Mouse (Mus musculus): ENCODE results near the gene Il11. TPM values are rescaled to one million over a fixed set of nuclear protein-coding genes. Genes with fewer than 3 reads are reported as not detected.

Il11 gene
- polyA plus RNA-seq, 1 experiment from 2014 or later = 0.19 TPM

DNA sequence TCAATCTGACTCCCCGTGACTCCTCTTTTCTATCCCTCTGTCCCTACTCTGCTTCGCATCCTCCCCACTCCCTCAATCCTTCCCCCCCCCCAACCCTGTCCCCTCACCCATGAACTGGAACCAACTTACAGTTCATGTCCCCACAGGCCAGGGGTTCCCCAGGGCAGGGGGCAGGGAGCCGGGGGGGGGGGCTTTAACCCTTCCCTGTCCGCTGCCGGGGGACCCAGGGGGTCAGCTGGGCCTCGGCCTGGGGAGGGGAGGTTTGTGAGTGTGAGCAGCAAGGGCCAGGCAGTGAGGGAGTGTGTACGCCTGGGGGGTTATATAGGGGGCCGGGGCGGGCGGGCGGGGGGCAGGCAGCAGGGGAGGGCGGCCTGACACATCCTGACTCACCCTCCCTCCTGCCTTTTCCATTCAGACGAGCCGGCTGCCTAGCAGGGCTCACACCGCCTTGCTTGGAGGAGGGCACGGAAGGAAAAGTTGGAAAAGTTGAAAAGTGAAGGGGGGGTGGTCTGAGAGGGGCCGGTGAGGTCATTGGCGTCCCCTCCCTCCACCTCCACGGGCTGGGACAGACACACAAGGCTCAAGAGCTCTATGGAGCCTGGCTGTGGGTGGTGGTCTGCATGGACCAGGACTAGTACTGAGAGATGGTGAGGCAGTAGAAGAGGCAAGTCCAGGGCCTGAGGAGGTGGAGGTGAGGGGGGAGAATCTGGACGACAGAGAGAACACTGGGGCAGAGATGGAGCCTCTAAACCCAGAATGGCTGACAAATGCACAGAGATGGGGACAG is 4.6 kb downstream of the Il11 start:
- no peak overlapping the region for H3K9ac ChIP-seq (ENCODE audit: low read length)
- DNase-seq (ENCODE audit: low spot score) = no peak
- no peak overlapping the region; the same call in 1 of the 2 replicates for H3K4me2 ChIP-seq (ENCODE audit: low read depth, low read length, severe bottlenecking)
- WGBS = under 1% methylated on average over 20 of the region's 20 CpGs
- H3K4me1 ChIP-seq (replicated peaks; ENCODE audit: control insufficient read depth, insufficient read depth, low read length) = 0 out of 2 replicates have a peak, but pooled peaks cover 5% of the 10 kb centered on the region
- H3K9me3 ChIP-seq (ENCODE audit: control insufficient read depth, low read length) = no peaks in the 10 kb centered on the region
- H3K4me3 ChIP-seq (ENCODE audit: low read depth, low read length) = no peak overlapping the region; the same call in 1 of the 2 replicates
- H3K27ac ChIP-seq (ENCODE audit: low read depth, low read length) = no peak overlapping the region
- no peak for ATAC-seq (replicated peaks; ENCODE audit: low FRiP score)
- H3K27me3 ChIP-seq (ENCODE audit: control insufficient read depth, insufficient read depth, low read length) = peaks cover 46% of the 10 kb centered on the region
- H3K36me3 ChIP-seq (ENCODE audit: control insufficient read depth, insufficient read depth, low read length) = no peaks in the 10 kb centered on the region

DNA sequence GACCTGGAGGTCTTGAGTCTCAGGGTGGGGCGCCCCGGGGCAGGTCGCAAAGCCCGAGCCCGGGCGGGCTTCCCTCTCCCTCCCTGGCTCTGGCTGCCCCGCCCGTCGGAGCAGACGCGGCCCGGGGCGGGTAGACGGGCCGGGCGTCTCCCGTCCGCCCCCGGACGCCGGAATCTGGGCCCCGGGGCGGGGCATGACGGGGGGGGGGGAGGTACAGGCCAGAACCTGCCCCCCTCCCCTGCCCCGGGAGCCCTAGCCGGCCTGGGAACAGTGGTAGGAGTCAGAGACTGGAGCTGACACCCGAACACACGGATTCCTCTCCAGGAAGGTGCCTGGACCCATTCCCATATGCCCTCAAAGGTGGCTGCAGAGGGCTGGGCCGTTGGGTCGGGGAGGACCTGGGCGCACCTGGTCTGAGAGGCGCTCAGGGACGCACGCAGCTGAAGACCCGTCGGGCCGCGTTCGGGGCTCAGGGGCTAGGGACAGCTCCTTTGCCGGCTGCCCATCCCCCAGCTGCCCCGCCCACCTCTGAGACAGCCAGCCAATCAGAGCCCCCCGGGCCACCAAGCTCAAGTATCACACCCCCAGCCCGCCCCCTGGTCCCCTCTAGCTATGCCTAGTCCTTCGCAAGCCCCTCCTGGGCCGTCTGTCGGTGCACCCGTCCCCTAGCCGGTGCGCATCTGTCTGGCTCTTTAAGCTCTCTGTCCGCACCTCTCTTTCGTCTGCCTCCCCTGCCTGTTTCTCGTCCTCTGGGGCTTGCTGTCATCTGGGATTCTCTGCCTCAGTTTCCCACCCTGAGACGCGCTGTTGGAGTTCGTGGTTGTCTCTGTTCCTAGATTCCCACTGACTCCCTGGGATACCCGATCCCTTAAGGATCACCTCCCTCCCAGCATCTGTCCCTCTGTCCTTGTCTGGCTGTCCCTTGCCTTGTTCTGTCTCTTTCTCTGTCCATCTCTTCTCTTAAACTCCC is 5.5 kb downstream of the Il11 start:
- peaks cover 46% of the 10 kb centered on the region for H3K27me3 ChIP-seq (ENCODE audit: control insufficient read depth, insufficient read depth, low read length)
- H3K4me2 ChIP-seq (ENCODE audit: low read depth, low read length, severe bottlenecking) = peak overlapping the region; percentile 32
- peak overlapping the region; percentile 11 for H3K4me3 ChIP-seq (ENCODE audit: low read depth, low read length)
- no peak overlapping the region for H3K27ac ChIP-seq (ENCODE audit: low read depth, low read length)
- DNase-seq (ENCODE audit: low spot score) = peak; percentile 90
- 1% methylated on average over 54 of the region's 56 CpGs for WGBS
- H3K4me1 ChIP-seq (replicated peaks; ENCODE audit: control insufficient read depth, insufficient read depth, low read length) = 0 out of 2 replicates have a peak, but pooled peaks cover 5% of the 10 kb centered on the region
- H3K9ac ChIP-seq (ENCODE audit: low read length) = no peak overlapping the region
- H3K36me3 ChIP-seq (ENCODE audit: control insufficient read depth, insufficient read depth, low read length) = no peaks in the 10 kb centered on the region
- no peaks in the 10 kb centered on the region for H3K9me3 ChIP-seq (ENCODE audit: control insufficient read depth, low read length)
- peak; percentile 86 for ATAC-seq (replicated peaks; ENCODE audit: low FRiP score)

DNA sequence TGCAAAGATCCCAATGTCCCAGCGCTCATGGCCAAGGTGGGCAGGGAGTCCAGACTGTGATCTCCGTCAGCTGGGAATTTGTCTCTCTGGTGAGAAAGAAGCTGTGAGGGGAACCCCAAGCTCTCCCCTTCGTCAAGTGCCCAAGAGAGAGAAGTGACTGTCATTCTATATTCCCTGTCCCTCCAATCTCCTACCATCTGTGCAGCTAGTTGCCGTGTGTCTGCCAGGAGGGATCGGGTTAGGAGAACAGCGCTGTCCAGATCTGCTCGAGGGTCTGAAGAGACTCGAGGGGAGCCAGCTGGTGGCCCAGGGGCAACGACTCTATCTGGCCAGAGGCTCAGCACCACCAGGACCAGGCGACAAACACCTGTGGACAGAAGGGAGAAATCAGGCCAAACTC is 6.5 kb downstream of the Il11 start:
- Histone ChIP-seq H3K4me1 (replicated peaks; ENCODE audit: control insufficient read depth, insufficient read depth, low read length) (0 out of 2 replicates have a peak, but pooled peaks cover 5% of the 10 kb centered on the region), H3K4me2 (ENCODE audit: low read depth, low read length, severe bottlenecking) (no peak overlapping the region), H3K36me3 (ENCODE audit: control insufficient read depth, insufficient read depth, low read length) (no peaks in the 10 kb centered on the region), H3K9me3 (ENCODE audit: control insufficient read depth, low read length) (no peaks in the 10 kb centered on the region), H3K4me3 (ENCODE audit: low read depth, low read length) (no peak overlapping the region), H3K27me3 (ENCODE audit: control insufficient read depth, insufficient read depth, low read length) (peaks cover 46% of the 10 kb centered on the region), H3K9ac (ENCODE audit: low read length) (no peak overlapping the region), H3K27ac (ENCODE audit: low read depth, low read length) (no peak overlapping the region)
- WGBS = 55% methylated on average over 10 of the region's 10 CpGs
- ATAC-seq (replicated peaks; ENCODE audit: low FRiP score) (no peak), DNase-seq (ENCODE audit: low spot score) (no peak)

DNA sequence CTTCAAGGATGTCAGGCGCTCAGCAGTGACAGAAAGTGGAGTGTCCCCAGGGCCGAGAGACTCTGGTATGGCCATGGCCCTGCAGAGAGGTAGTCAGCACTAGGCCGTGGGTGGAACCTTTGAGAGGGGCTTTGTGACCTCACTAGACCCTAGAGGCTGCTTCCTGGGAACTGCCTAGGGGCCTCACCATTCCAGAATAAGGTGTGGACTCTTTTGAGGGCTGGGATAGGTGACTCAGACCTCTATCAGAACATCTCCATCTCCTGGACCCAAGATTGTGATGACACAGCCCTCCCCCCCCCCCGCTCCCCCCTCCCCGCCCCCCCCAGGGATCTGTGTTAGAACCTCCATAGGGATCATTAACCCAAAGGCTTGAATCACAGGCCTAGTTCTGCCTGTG is 11.5 kb downstream of the Il11 start, which contains the start of gene Fam71e2:
Gene Fam71e2, minus strand, starts transcription at position 101 of the 400 bp plus-strand sequence.
- peaks cover 13% of the 10 kb centered on the region for H3K27me3 ChIP-seq (ENCODE audit: control insufficient read depth, insufficient read depth, low read length)
- no peak within 1 kb of the TSS for H3K27ac ChIP-seq (ENCODE audit: low read depth, low read length)
- no peak within 1 kb of the TSS for H3K4me2 ChIP-seq (ENCODE audit: low read depth, low read length, severe bottlenecking)
- no peak for DNase-seq (ENCODE audit: low spot score)
- 83% methylated on average over 3 of the region's 5 CpGs for WGBS
- no peaks in the 10 kb centered on the region for H3K4me1 ChIP-seq (replicated peaks; ENCODE audit: control insufficient read depth, insufficient read depth, low read length)
- H3K9ac ChIP-seq (ENCODE audit: low read length) = no peak within 1 kb of the TSS
- H3K9me3 ChIP-seq (ENCODE audit: control insufficient read depth, low read length) = no peaks in the 10 kb centered on the region
- ATAC-seq (replicated peaks; ENCODE audit: low FRiP score) = no peak
- no peaks in the 10 kb centered on the region for H3K36me3 ChIP-seq (ENCODE audit: control insufficient read depth, insufficient read depth, low read length)
- H3K4me3 ChIP-seq (ENCODE audit: low read depth, low read length) = no peak within 1 kb of the TSS

DNA sequence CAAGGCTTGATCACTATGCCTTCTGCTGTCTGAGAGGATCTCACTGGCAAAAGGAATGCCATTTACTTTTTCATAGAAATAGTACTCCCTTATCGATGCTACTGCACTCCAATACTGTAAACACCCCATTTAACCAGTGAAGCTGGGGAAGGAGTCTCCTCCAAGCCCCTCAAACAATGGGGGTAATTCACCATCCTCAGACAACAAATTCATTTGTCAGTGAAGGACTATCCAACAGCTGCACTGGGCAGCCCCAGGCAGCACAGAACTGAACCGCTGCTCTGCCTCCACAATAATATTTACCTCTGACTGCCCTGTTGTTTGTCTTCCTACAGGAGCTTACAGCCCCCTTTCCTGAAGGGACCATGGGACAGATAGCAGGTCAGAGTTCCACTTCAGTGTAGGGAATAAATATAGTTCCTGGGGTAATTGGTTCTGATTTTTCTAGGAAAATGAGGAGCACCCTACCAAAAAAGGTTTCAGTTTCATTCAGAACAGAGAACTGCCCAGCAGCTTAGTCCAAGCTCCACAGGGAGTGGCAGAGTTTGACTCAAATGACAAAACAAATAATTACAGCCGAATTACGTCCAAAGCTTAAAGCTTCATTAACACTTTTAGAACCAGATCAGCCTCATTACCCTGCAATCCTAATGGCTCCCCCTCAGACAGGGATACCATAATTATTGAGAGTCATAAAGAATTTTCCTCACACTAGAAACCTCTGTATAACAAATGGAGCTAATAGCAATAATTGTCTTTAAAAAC is 17.5 kb downstream of the Il11 start:
- no peak overlapping the region for H3K9ac ChIP-seq (ENCODE audit: low read length)
- WGBS = 10% methylated on average over 4 of the region's 4 CpGs

DNA sequence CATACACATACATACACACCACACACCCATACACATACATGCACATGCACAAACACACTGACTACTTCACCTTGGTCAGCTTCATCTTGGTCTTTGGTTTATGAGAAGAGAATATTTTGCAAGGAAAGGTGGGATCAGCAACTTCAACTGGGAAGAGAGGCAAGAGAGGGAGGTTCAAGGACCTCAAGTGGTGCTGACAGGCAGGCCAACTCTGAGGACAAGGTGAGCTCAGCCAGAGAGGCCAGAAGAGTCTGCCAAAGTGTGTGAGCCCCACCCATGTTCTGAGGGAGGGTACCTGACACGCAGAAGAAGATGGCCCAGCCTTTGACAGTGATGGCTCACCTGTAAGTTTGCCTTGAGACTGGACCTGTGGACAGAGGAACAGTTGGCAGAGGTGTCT is 23.0 kb downstream of the Il11 start:
- WGBS = 41% methylated on average over 1 of the region's 1 CpGs

More for the DNA sequence above, 17.5 kb downstream of the Il11 start:
- Histone ChIP-seq H3K9me3 (ENCODE audit: control insufficient read depth, low read length) (no peaks in the 10 kb centered on the region), H3K4me2 (ENCODE audit: low read depth, low read length, severe bottlenecking) (no peak overlapping the region), H3K4me1 (replicated peaks; ENCODE audit: control insufficient read depth, insufficient read depth, low read length) (peaks cover 12% of the 10 kb centered on the region), H3K36me3 (ENCODE audit: control insufficient read depth, insufficient read depth, low read length) (no peaks in the 10 kb centered on the region), H3K27ac (ENCODE audit: low read depth, low read length) (no peak overlapping the region), H3K4me3 (ENCODE audit: low read depth, low read length) (no peak overlapping the region), H3K27me3 (ENCODE audit: control insufficient read depth, insufficient read depth, low read length) (no peaks in the 10 kb centered on the region)
- DNase-seq (ENCODE audit: low spot score) = no peak
- no peak for ATAC-seq (replicated peaks; ENCODE audit: low FRiP score)

DNA sequence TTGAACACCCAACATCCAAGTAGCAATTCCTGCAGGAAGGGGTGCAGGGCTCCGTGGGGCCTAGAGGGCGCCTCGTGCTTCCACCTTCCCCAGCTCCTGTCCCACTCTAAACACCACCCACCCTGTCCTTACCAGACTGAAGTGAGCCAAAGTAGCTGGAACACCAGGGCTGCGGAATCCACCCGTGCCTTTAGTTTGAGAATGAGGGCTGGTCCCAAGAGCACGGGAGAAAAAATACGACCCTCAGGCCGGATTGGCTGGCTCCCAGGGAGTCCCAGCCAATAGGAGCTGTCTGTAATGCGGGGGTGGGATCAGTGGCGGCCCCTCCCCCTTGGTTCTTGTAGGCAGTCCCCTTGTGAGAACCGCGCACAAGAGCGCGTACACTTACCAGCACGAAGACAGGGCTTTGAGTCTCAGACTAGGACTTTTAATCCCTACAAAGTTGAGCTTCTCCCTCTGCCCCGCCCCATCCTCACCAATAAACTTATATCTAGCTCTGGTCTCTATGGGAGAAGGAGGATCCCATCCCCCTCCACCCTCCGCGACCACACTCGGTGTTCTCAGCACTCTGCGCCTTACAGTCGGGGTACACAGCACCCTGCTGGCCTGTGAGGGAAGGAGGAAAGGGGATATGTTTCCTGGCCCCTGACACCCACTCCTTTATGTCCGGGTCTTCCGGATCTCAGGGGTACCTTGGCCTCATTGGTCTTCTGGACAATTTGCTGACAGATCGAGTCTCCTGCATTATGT is 29.7 kb downstream of the Il11 start, which contains the start of gene Cox6b2:
Gene Cox6b2, minus strand, starts transcription at position 274 of the 750 bp plus-strand sequence.
- ATAC-seq (replicated peaks; ENCODE audit: low FRiP score) (peak; percentile 94), DNase-seq (ENCODE audit: low spot score) (peak; percentile 94)
- H3K4me3 ChIP-seq (ENCODE audit: low read depth, low read length) = peak within 1 kb of the TSS; percentile 32
- H3K36me3 ChIP-seq (ENCODE audit: control insufficient read depth, insufficient read depth, low read length) = no peaks in the 10 kb centered on the region
- no peaks in the 10 kb centered on the region for H3K27me3 ChIP-seq (ENCODE audit: control insufficient read depth, insufficient read depth, low read length)
- H3K4me1 ChIP-seq (replicated peaks; ENCODE audit: control insufficient read depth, insufficient read depth, low read length) = peaks cover 10% of the 10 kb centered on the region
- H3K27ac ChIP-seq (ENCODE audit: low read depth, low read length) = 0 out of 2 replicates have a peak within 1 kb of the TSS, but pooled peaks have one; percentile 7
- peak within 1 kb of the TSS; percentile 41 for H3K4me2 ChIP-seq (ENCODE audit: low read depth, low read length, severe bottlenecking)
- H3K9me3 ChIP-seq (ENCODE audit: control insufficient read depth, low read length) = no peaks in the 10 kb centered on the region
- WGBS = 5% methylated on average over 24 of the region's 24 CpGs
- peak within 1 kb of the TSS; percentile 27 for H3K9ac ChIP-seq (ENCODE audit: low read length)

More for the DNA sequence above, 23.0 kb downstream of the Il11 start:
- H3K9me3 ChIP-seq (ENCODE audit: control insufficient read depth, low read length) = no peaks in the 10 kb centered on the region
- H3K27ac ChIP-seq (ENCODE audit: low read depth, low read length) = no peak overlapping the region; the same call in 1 of the 2 replicates
- ATAC-seq (replicated peaks; ENCODE audit: low FRiP score) (no peak), DNase-seq (ENCODE audit: low spot score) (peak; percentile 20)
- H3K36me3 ChIP-seq (ENCODE audit: control insufficient read depth, insufficient read depth, low read length) = no peaks in the 10 kb centered on the region
- no peaks in the 10 kb centered on the region for H3K27me3 ChIP-seq (ENCODE audit: control insufficient read depth, insufficient read depth, low read length)
- H3K4me3 ChIP-seq (ENCODE audit: low read depth, low read length) = no peak overlapping the region
- H3K4me1 ChIP-seq (replicated peaks; ENCODE audit: control insufficient read depth, insufficient read depth, low read length) = 0 out of 2 replicates have a peak, but pooled peaks cover 1% of the 10 kb centered on the region
- H3K9ac ChIP-seq (ENCODE audit: low read length) = no peak overlapping the region
- H3K4me2 ChIP-seq (ENCODE audit: low read depth, low read length, severe bottlenecking) = no peak overlapping the region

Measured in forebrain, embryonic 11.5 days (tissue).